Mouse (Mus musculus): Measurements from ENCODE around the gene Taf1c.

DNA sequence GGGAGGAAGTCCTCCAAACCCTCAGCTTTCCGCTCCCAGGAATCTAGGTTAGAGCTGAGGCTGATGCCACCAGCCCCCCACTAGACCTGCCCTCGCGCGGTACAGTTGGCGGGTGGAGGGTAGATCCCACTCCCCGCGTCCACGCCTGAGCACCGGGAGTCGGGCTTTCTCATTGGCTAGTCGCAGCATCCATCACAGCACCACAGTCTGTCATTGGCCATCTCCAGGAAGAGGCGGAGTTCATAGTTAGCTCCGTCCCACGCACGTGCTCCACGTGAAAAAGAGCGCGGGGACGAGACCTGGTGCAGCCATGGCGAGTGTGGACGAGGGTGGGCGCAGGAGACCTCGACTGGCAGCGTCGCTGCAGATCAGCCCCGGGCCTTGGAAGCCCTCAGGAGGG, 7.4 kb upstream of the Taf1c start, which contains the start of gene Adad2:
- TF ChIP-seq POLR2A (IDR thresholded peaks at IDR 0.05; ENCODE audit: borderline replicate concordance, extremely low read depth, insufficient read depth, insufficient read length, poor library complexity, severe bottlenecking) (no peak), CTCF (IDR thresholded peaks at IDR 0.05; ENCODE audit: borderline replicate concordance, extremely low read depth, insufficient read depth, insufficient read length) (no peak)
